Mouse (Mus musculus) spleen, postnatal 4 days (tissue): Measurements from ENCODE around the gene Hs2st1.
A peak's percentile ranks its signal among the peaks of the same experiment; 100 is the strongest.

ENCODE experiments used
- DNase-seq, 2 experiments: peaks; one replicate each; pipeline ENCODE4 v3.0.0; 2022; ENCODE audit warnings: low spot score in 2 of 2

The Hs2st1 gene

DNA sequence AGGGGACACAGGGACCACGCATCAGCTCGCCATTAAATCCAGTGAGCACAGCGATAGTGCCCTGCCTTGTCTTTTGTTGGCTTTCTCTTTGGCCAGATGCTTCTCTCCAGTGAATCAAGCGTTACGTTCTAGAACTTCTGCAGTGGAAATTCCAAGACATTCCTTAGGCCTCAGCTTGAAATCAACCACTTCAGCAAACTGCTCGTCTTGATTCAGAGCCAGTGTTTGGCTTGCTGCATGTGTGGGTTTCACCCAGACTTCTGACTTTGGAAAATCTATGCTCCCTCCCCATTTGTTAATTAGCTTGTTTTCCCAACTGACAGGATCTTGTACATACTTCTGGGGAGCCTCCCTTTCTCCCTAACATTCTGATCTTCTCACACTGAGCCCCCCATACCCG lies 16.8 kb upstream of the Hs2st1 start:
- no peak for DNase-seq

- no peak for DNase-seq
Observed at GRCm38 (mm10) chr3:144584789-144585553, 15.0 kb upstream of the Hs2st1 start.

GRCm38 (mm10) chr3:144583789-144584188 lies 13.8 kb upstream of the Hs2st1 start:
- DNase-seq = no peak

- DNase-seq = no peak
Observed at GRCm38 (mm10) chr3:144582306-144582705, 12.3 kb upstream of the Hs2st1 start.

DNA sequence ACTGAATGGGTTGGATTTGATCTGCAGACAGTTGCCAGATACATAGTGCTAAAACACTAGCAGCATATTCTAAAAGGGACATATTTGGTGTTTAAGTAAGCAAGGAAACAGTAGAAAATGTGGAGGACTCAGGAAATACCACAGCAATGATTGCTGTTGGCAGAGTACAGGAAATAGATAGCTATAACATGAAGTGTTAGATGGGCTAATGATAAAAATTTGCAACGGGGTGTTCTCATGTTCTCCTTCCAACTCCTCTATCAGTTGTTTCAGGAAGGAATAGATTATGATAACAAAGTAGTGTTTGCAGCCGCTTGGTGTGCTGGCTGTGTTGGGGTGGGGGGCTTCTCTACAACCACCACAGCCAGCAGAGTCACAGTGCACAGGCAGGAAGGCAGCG lies 11.9 kb upstream of the Hs2st1 start:
- DNase-seq = no peak

GRCm38 (mm10) chr3:144580281-144580680 lies 10.3 kb upstream of the Hs2st1 start:
- no peak for DNase-seq

DNA sequence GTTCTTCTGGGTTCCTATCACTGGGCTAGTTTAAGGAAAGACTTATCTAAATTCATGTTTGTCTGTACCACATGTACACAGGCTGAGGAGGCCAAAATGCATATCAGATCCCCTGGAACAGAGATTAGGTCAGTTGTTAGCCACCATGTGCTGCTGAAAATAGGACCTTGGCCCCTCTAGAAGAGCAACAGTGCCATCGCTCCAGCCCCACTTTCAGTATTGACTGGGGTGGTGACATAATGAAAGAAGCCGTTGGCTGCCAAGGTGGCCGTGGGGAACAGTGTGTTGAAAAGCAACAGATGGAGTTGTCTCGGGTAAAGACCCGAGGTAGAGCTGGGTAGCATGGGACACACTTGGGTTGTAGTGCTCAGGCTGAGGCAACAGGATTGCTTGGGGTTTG lies 9.8 kb upstream of the Hs2st1 start:
- no peak for DNase-seq

DNA sequence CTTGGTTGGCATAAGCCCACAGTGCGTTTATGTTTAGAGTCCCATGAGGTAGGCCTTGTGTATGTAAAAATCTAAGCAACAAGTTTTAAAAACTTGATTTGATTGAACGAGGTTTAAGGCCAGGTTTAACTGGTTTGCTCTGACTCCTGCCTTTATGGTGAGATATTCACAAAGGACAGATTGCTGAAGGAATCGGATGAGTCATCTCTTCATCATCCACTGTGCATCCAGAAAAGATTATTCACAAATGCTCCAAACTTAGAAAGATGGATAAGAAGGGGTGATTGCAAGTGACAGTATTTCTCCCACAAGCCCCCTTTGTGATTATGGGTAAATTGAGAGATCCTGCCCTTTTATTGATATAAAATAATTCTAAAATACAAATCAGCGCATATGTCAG lies 8.9 kb upstream of the Hs2st1 start:
- DNase-seq = no peak

DNA sequence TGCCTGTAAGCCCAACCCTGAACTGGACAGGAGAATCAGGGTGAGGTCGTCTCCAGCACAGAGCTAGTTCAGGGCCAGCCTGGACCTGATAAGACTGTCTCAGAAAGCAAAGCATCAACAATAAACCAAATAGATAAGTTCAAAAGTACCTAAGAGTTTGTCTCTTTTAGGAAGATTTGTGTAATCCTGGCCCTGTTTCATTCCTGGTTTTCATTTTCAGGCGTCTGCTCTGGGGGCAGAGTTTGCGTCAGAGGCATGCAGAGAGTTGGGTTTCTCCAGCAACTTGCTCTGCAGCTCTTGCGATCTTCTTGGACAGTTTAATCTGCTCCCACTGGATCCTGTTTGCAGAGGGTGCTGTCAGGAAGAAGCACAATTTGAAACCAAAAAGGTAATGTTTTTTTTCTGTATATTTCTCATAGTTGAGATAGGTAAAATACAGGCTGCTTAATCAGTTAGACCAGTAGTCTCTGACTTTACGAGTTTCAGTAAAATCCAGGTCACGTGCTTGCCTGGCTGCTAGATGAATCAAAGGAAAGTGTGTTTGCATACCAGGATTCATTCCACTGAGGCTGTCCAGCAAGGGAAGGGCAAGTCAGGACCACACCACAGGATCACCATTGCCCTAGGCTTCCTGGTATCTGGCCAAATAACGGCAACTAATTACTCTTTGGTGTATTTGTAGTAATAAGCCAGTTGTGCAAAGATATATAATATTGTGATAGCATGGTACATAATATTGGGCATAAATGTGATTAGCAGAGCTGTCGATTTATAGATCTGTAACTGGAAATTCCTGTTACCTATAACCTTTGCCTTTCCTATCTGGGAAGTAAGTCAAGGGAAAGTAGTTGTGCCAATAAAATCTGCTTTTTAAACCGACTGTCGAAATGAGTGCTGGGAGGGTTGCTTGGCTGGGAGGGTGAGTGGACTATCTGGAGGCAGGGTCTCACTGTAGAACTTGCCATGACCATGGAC lies 7.7 kb upstream of the Hs2st1 start:
- DNase-seq = no peak

GRCm38 (mm10) chr3:144574256-144574655 lies 4.3 kb upstream of the Hs2st1 start:
- DNase-seq = no peak

DNA sequence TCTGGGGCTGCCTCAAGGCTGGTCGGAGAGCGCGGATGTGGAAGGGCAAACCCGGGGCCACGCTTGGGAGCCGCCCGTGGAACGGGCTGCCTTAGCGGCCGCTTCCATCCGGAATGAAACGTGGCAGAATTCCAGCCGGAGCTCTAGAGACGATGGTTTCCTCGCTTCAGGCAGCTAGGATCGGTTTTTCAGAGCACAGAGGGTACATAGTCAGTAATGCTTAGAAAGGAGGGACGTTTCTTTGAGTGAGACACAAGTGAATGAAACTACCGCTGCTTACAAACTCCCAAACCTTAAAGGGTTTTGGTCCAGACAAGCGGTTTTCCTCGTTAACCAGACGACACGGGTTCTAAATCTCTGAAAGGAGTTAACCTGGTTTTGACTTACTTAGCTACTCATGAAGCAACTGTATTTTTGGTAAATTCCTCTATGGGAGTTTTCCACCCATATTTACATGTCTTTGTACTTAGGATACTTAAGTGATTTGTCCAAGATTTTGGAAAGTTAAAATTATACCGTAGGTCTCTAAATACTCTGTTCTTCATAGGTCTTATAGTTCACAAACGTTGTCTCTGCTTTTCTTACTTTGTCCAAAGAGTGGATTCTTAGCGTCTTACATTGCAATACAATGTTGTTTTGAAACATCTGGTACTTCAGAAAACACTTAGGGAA lies 971 bp upstream of the Hs2st1 start:
- no peak for DNase-seq

GRCm38 (mm10) chr3:144569401-144569971 lies 495 bp downstream of the Hs2st1 start:
- DNase-seq = peak; percentile 55 to 81

GRCm38 (mm10) chr3:144568861-144569361 lies 1.1 kb downstream of the Hs2st1 start:
- no peak for DNase-seq

DNA sequence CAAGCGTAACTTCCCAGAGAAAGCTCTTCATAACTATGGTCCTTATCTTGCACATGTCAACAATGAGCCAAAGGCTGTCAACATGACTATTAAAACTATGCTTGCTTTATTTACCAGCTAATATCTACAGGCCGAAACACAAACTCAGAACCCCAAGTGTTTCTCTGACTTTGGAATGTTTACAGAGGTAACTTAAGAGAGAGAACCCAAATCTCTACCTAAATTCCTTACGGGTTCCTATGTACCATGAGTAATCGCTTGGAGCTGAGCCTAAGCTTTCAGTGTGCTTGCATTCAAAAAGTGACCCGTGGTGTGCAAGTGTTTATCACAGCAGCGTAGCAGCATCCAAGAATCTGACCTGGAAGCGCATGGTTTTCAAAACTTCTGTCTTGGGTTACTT lies 4.8 kb downstream of the Hs2st1 start:
- no peak for DNase-seq

GRCm38 (mm10) chr3:144563916-144564315 lies 6.1 kb downstream of the Hs2st1 start:
- no peak for DNase-seq

GRCm38 (mm10) chr3:144561511-144562250 lies 8.3 kb downstream of the Hs2st1 start:
- peak in 1 of 2 experiments; percentile 67 for DNase-seq

GRCm38 (mm10) chr3:144558274-144558673 lies 11.7 kb downstream of the Hs2st1 start:
- DNase-seq = no peak

GRCm38 (mm10) chr3:144556625-144557324 lies 13.2 kb downstream of the Hs2st1 start:
- DNase-seq = no peak

GRCm38 (mm10) chr3:144555144-144555543 lies 14.8 kb downstream of the Hs2st1 start:
- no peak for DNase-seq

- DNase-seq = no peak
Observed at GRCm38 (mm10) chr3:144554503-144554902, 15.5 kb downstream of the Hs2st1 start.
